Mouse (Mus musculus) hindbrain, embryonic 11.5 days (tissue): ENCODE measurements around the gene Sft2d2. TPM values are rescaled to one million over a fixed set of nuclear protein-coding genes. Genes with fewer than 3 reads are reported as not detected.
A peak's percentile ranks its signal among the peaks of the same experiment; 100 is the strongest.

ENCODE experiments used
- ATAC-seq: fragments of 200-750 bp; cut with Nextera tagmentation; 2 replicates; pipeline ENCODE4 v1.8.0; 2017; ENCODE audit warnings: mild to moderate bottlenecking, moderate TSS enrichment, moderate library complexity; ENCODE audit not compliant: low FRiP score
- DNase-seq: peaks from one replicate; pipeline ENCODE4 v3.0.0-alpha.2; 2015; ENCODE audit warnings: low spot score
- H3K27ac ChIP-seq: fragments of 300-500 bp; sonication (generic); 2 replicates; pipeline ENCODE4 v1.5.1; 2014; ENCODE audit warnings: mild to moderate bottlenecking, low read depth, low read length
- H3K27me3 ChIP-seq: fragments of 300-500 bp; sonication (generic); 2 replicates; pipeline ENCODE4 v1.6.1; 2014; ENCODE audit warnings: mild to moderate bottlenecking, low read length, moderate library complexity, mixed read lengths; ENCODE audit not compliant: control insufficient read depth, insufficient read depth
- H3K36me3 ChIP-seq: fragments of 300-500 bp; sonication (generic); 2 replicates; pipeline ENCODE4 v1.6.1; 2014; ENCODE audit warnings: mild to moderate bottlenecking, low read length, moderate library complexity, mixed read lengths; ENCODE audit not compliant: control insufficient read depth, insufficient read depth
- H3K4me1 ChIP-seq: fragments of 300-500 bp; sonication (generic); replicated peaks from 2 replicates; pipeline ENCODE4 v1.6.1; 2014; ENCODE audit warnings: low read length, mixed read lengths; ENCODE audit not compliant: control insufficient read depth, insufficient read depth
- H3K4me2 ChIP-seq: fragments of 300-500 bp; sonication (generic); replicated peaks from 2 replicates; pipeline ENCODE4 v1.6.1; 2014; ENCODE audit warnings: mild to moderate bottlenecking, low read depth, low read length
- H3K4me3 ChIP-seq: fragments of 300-500 bp; sonication (generic); 2 replicates; pipeline ENCODE4 v1.5.1; 2014; ENCODE audit warnings: low read depth, low read length
- H3K9ac ChIP-seq: fragments of 300-500 bp; sonication (generic); 2 replicates; pipeline ENCODE4 v1.6.1; 2014; ENCODE audit warnings: low read depth, low read length
- H3K9me3 ChIP-seq: fragments of 300-500 bp; sonication (generic); 2 replicates; pipeline ENCODE4 v1.6.1; 2016; ENCODE audit warnings: low read length; ENCODE audit not compliant: control insufficient read depth
- WGBS: fragments of 180-500 bp; shearing (Covaris S2); extraction: QIAGEN DNeasy Blood & Tissue Kit; methylation state at CpG from one replicate; pipeline ENCODE4 v1.1.7; 2014; 5-methylcytosine and 5-hydroxymethylcytosine counted together
- polyA plus RNA-seq: library from polyadenylated mRNA; unstranded; fragments of >200 nt; fragmentation: Nextera tagmentation; extraction: Ambion mirVana; gene quantifications from 2 replicates; pipeline ENCODE4 v1.2.1, GENCODE M21; 2014

The Sft2d2 gene
- polyA plus RNA-seq = 11.1 and 11.8 TPM in 2 replicates

GRCm38 (mm10) chr1:165193880-165194661 lies at the start of gene Sft2d2:
TSS of gene Sft2d2 (minus strand) at chr1:165194438.
- H3K4me2 ChIP-seq = peak within 1 kb of the TSS; percentile 85
- H3K4me3 ChIP-seq = peak within 1 kb of the TSS; percentile 57
- WGBS = under 1% methylated on average over 59 of the region's 69 CpGs
- peak; percentile 75 for DNase-seq
- H3K9me3 ChIP-seq = no peaks in the 10 kb centered on the region
- 0 out of 2 replicates have a peak within 1 kb of the TSS, but pooled peaks have one; percentile 24 for H3K27ac ChIP-seq
- H3K36me3 ChIP-seq = no peaks in the 10 kb centered on the region
- peak within 1 kb of the TSS; percentile 60 for H3K9ac ChIP-seq
- no peaks in the 10 kb centered on the region; the same call in 1 of the 2 replicates for H3K27me3 ChIP-seq
- ATAC-seq = peak; percentile 85
- H3K4me1 ChIP-seq = 0 out of 2 replicates have a peak, but pooled peaks cover 3% of the 10 kb centered on the region

GRCm38 (mm10) chr1:165236321-165237298 lies 42.4 kb upstream of the Sft2d2 start, which contains the start of gene Tiprl:
TSS of gene Tiprl (minus strand) at chr1:165236996.
- Histone ChIP-seq H3K9ac (peak within 1 kb of the TSS; percentile 78), H3K9me3 (no peaks in the 10 kb centered on the region), H3K4me3 (peak within 1 kb of the TSS; percentile 84), H3K4me1 (no peaks in the 10 kb centered on the region; the same call in 1 of the 2 replicates), H3K27me3 (no peaks in the 10 kb centered on the region), H3K27ac (peak within 1 kb of the TSS; percentile 87), H3K4me2 (peak within 1 kb of the TSS; percentile 54), H3K36me3 (no peaks in the 10 kb centered on the region)
- DNase-seq (peak; percentile 97), ATAC-seq (peak; percentile 99)
- WGBS = under 1% methylated on average over 76 of the region's 76 CpGs

DNA sequence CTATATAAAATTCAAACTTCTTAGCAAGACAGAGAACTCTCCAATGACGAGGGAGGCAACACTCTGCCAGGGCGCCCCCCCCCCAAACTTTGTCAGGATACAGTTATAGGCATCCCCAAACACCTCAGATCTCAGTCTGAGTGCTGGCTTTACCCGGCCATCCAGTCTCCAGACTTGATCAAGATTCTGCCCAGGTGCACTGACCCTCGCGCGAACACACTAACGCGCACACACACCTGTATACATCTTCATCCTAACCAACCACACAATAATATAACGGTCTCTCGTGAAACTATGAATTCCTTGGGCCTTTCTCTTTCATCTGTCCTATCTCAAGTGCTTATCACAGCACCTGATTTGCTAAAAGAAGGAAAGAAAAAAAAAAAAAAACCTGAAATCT lies 41.6 kb upstream of the Sft2d2 start:
- ATAC-seq (no peak), DNase-seq (peak; percentile 4)
- Histone ChIP-seq H3K4me2 (peak overlapping the region; percentile 48), H3K27me3 (no peaks in the 10 kb centered on the region), H3K36me3 (no peaks in the 10 kb centered on the region), H3K4me1 (no peaks in the 10 kb centered on the region; the same call in 1 of the 2 replicates), H3K4me3 (peak overlapping the region; percentile 84), H3K27ac (no peak overlapping the region), H3K9me3 (no peaks in the 10 kb centered on the region), H3K9ac (peak overlapping the region; percentile 78)
- WGBS = 17% methylated on average over 10 of the region's 10 CpGs

DNA sequence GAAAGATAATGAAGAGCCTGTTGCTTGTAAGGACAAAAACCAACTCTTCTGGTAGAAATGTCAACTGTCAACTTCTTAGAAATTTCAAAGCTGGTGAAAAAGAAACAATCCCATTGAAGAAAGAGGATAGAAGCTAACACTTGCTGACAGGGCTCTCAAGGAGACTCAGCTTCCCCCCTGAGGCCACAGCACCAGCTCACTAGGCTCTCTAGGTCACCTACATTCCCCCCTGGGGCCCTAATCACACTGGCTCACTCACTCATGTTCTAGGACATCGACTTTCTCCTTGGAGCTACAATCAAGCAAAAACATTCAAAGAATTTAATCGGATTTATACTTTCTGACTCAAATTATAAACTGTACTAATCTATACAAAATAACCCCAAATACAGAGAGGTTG lies 39.6 kb upstream of the Sft2d2 start:
- ATAC-seq = no peak
- 82% methylated on average over 2 of the region's 2 CpGs for WGBS

GRCm38 (mm10) chr1:165230691-165231090 lies 36.5 kb upstream of the Sft2d2 start:
- Histone ChIP-seq H3K4me2 (no peak overlapping the region), H3K27ac (no peak overlapping the region), H3K9me3 (no peaks in the 10 kb centered on the region), H3K27me3 (no peaks in the 10 kb centered on the region), H3K36me3 (no peaks in the 10 kb centered on the region), H3K4me3 (no peak overlapping the region), H3K4me1 (no peaks in the 10 kb centered on the region; the same call in 1 of the 2 replicates), H3K9ac (no peak overlapping the region)
- DNase-seq (no peak), ATAC-seq (no peak)
- WGBS = 97% methylated on average over 4 of the region's 4 CpGs

More for the DNA sequence above, 39.6 kb upstream of the Sft2d2 start:
- Histone ChIP-seq H3K4me1 (no peaks in the 10 kb centered on the region; the same call in 1 of the 2 replicates), H3K27ac (no peak overlapping the region), H3K27me3 (no peaks in the 10 kb centered on the region), H3K9ac (no peak overlapping the region), H3K4me2 (no peak overlapping the region), H3K9me3 (no peaks in the 10 kb centered on the region), H3K4me3 (no peak overlapping the region), H3K36me3 (no peaks in the 10 kb centered on the region)
- no peak for DNase-seq

DNA sequence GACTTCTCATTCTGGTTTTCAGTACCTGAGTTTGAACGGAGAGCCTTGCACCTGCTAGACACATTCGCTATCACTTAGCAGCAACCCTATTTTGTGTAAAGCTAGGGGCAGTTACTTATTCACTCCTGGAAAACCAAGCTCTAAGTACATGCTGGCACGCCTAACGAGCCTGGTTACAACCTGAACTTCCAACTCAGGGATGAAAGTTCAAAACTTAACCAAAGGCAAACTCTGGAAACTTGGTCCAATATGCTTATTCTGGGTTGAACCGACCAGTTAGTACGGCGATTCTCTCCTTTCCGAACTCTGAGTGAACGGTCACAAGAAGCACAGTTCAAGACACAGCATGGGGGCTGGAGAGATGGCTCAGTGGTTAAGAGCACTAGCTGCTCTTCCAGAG lies 35.3 kb upstream of the Sft2d2 start:
- Histone ChIP-seq H3K27me3 (no peaks in the 10 kb centered on the region), H3K4me2 (no peak overlapping the region), H3K36me3 (no peaks in the 10 kb centered on the region), H3K4me1 (no peaks in the 10 kb centered on the region), H3K9me3 (no peaks in the 10 kb centered on the region), H3K4me3 (no peak overlapping the region), H3K27ac (no peak overlapping the region), H3K9ac (no peak overlapping the region)
- DNase-seq (no peak), ATAC-seq (no peak)
- WGBS = 93% methylated on average over 9 of the region's 9 CpGs

- 0 out of 2 replicates have a peak, but pooled peaks cover 6% of the 10 kb centered on the region for H3K36me3 ChIP-seq
- no peak overlapping the region for H3K27ac ChIP-seq
- no peaks in the 10 kb centered on the region for H3K27me3 ChIP-seq
- H3K9me3 ChIP-seq = no peaks in the 10 kb centered on the region
- H3K4me3 ChIP-seq = no peak overlapping the region
- H3K4me2 ChIP-seq = no peak overlapping the region
- ATAC-seq (no peak), DNase-seq (no peak)
- WGBS = 93% methylated on average over 2 of the region's 2 CpGs
- no peak overlapping the region for H3K9ac ChIP-seq
- no peaks in the 10 kb centered on the region for H3K4me1 ChIP-seq
Measured at GRCm38 (mm10) chr1:165217023-165217589, 22.9 kb upstream of the Sft2d2 start.

DNA sequence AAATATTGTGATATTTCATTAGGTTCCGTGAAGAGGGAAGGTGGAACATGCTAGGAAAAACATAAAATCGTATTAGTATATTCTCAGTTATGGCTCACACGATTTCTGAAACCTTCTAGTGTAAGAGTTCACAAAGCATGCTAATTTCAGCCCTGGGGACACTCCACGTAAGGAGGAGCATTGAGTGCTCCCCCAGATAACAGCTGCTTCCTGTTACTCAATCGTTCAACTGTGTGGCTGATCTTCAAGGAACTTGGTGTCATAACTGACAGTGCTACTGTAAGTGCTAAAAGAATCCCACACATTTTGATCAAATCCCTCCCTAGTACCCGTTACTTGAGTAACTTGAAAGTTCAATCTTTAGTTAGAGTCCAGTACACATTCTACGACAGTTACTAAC lies 21.6 kb upstream of the Sft2d2 start:
- no peak for ATAC-seq
- no peaks in the 10 kb centered on the region for H3K4me1 ChIP-seq
- H3K27me3 ChIP-seq = no peaks in the 10 kb centered on the region
- no peak overlapping the region for H3K4me2 ChIP-seq
- WGBS = 92% methylated on average over 7 of the region's 7 CpGs
- no peak overlapping the region for H3K27ac ChIP-seq
- 0 out of 2 replicates have a peak, but pooled peaks cover 6% of the 10 kb centered on the region for H3K36me3 ChIP-seq
- H3K9me3 ChIP-seq = no peaks in the 10 kb centered on the region
- no peak for DNase-seq
- H3K9ac ChIP-seq = no peak overlapping the region
- no peak overlapping the region for H3K4me3 ChIP-seq
